Mouse (Mus musculus) lung, embryonic 14.5 days (tissue): ENCODE results near the gene Me1. TPM values are rescaled to one million over a fixed set of nuclear protein-coding genes. Genes with fewer than 3 reads are reported as not detected.

Experiments
- ATAC-seq: fragments of 200-750 bp; cut with Nextera tagmentation; 2 replicates; pipeline ENCODE4 v1.8.0; 2017; ENCODE audit warnings: mild to moderate bottlenecking, moderate TSS enrichment, moderate library complexity; ENCODE audit not compliant: insufficient read depth
- DNase-seq: peaks from one replicate; pipeline ENCODE4 v3.0.0-alpha.2; 2015
- H3K27ac ChIP-seq: fragments of 300-500 bp; sonication (generic); 2 replicates; pipeline ENCODE4 v1.5.1; 2014; ENCODE audit warnings: low read depth, mild to moderate bottlenecking, moderate library complexity
- H3K27me3 ChIP-seq: fragments of 300-500 bp; sonication (generic); 2 replicates; pipeline ENCODE4 v1.6.1; 2014; ENCODE audit warnings: low read length, control low read depth; ENCODE audit not compliant: insufficient read depth
- H3K36me3 ChIP-seq: fragments of 300-500 bp; sonication (generic); 2 replicates; pipeline ENCODE4 v1.6.1; 2014; ENCODE audit warnings: control low read depth; ENCODE audit not compliant: insufficient read depth
- H3K4me1 ChIP-seq: fragments of 300-500 bp; sonication (generic); 2 replicates; pipeline ENCODE4 v1.6.1; 2014; ENCODE audit warnings: antibody characterized with exemption, control low read depth; ENCODE audit not compliant: insufficient read depth
- H3K4me2 ChIP-seq: fragments of 300-500 bp; sonication (generic); 2 replicates; pipeline ENCODE4 v1.6.1; 2014; ENCODE audit warnings: mild to moderate bottlenecking
- H3K4me3 ChIP-seq: fragments of 300-500 bp; sonication (generic); 2 replicates; pipeline ENCODE4 v1.5.1; 2014; ENCODE audit warnings: low read depth, low read length
- H3K9ac ChIP-seq: fragments of 300-500 bp; sonication (generic); 2 replicates; pipeline ENCODE4 v1.6.1; 2014
- H3K9me3 ChIP-seq: fragments of 300-500 bp; sonication (generic); 2 replicates; pipeline ENCODE4 v1.6.1; 2016; ENCODE audit warnings: low read depth, low read length, control low read depth
- CTCF ChIP-seq: IDR thresholded peaks from 2 replicates; pipeline ENCODE4 v1.5.1; 2016; ENCODE audit warnings: antibody characterized with exemption, low read depth
- WGBS: fragments of 180-500 bp; shearing (Covaris S2); extraction: QIAGEN DNeasy Blood & Tissue Kit; methylation state at CpG from one replicate; pipeline ENCODE4 v1.1.7; 2014; 5-methylcytosine and 5-hydroxymethylcytosine counted together
- polyA plus RNA-seq: library from polyadenylated mRNA; unstranded; fragments of >200 nt; fragmentation: Nextera tagmentation; extraction: Ambion mirVana; gene quantifications from 2 replicates; pipeline ENCODE4 v1.2.1, GENCODE M21; 2014

The Me1 gene
- polyA plus RNA-seq, 1 experiment from 2014 or later = 27.4 TPM

GRCm38 (mm10) chr9:86680431-86680830 is 15.3 kb downstream of the Me1 start:
- ATAC-seq (no peak), DNase-seq (no peak)
- H3K4me3 ChIP-seq = no peak overlapping the region
- H3K27ac ChIP-seq = no peak overlapping the region
- H3K36me3 ChIP-seq = no peaks in the 10 kb centered on the region
- no peak overlapping the region for H3K9ac ChIP-seq
- H3K27me3 ChIP-seq = no peaks in the 10 kb centered on the region
- H3K4me2 ChIP-seq = no peak overlapping the region
- WGBS = 89% methylated on average over 6 of the region's 6 CpGs
- TF ChIP-seq CTCF = no peak
- no peaks in the 10 kb centered on the region for H3K9me3 ChIP-seq
- H3K4me1 ChIP-seq = 0 out of 2 replicates have a peak, but pooled peaks cover 4% of the 10 kb centered on the region

- Histone ChIP-seq H3K4me3 (no peak overlapping the region), H3K36me3 (no peaks in the 10 kb centered on the region), H3K4me1 (0 out of 2 replicates have a peak, but pooled peaks cover 4% of the 10 kb centered on the region), H3K9me3 (no peaks in the 10 kb centered on the region), H3K27ac (no peak overlapping the region), H3K27me3 (no peaks in the 10 kb centered on the region), H3K9ac (no peak overlapping the region), H3K4me2 (no peak overlapping the region)
- WGBS = 82% methylated on average over 11 of the region's 11 CpGs
- DNase-seq (no peak), ATAC-seq (no peak)
- no peak for TF ChIP-seq CTCF
These were observed 15.8 kb downstream of the Me1 start for GRCm38 (mm10) chr9:86679843-86680417.

GRCm38 (mm10) chr9:86676246-86676645 is 19.5 kb downstream of the Me1 start:
- Histone ChIP-seq H3K27ac (no peak overlapping the region), H3K4me3 (no peak overlapping the region), H3K4me2 (no peak overlapping the region), H3K4me1 (peaks cover 5% of the 10 kb centered on the region; the same call in 1 of the 2 replicates), H3K9ac (no peak overlapping the region), H3K27me3 (no peaks in the 10 kb centered on the region), H3K9me3 (no peaks in the 10 kb centered on the region), H3K36me3 (no peaks in the 10 kb centered on the region)
- DNase-seq (no peak), ATAC-seq (no peak)
- no peak for TF ChIP-seq CTCF
- WGBS = 88% methylated on average over 3 of the region's 3 CpGs

- H3K27me3 ChIP-seq = no peaks in the 10 kb centered on the region
- WGBS = 74% methylated on average over 2 of the region's 2 CpGs
These were observed 20.3 kb downstream of the Me1 start for GRCm38 (mm10) chr9:86675426-86675825.

GRCm38 (mm10) chr9:86672907-86673472 is 22.8 kb downstream of the Me1 start:
- H3K4me2 ChIP-seq = no peak overlapping the region
- TF ChIP-seq CTCF = no peak
- DNase-seq = peak; percentile 83
- H3K9me3 ChIP-seq = no peaks in the 10 kb centered on the region
- peak; percentile 77 for ATAC-seq
- no peaks in the 10 kb centered on the region for H3K27me3 ChIP-seq
- H3K4me1 ChIP-seq = peaks cover 8% of the 10 kb centered on the region
- 24% methylated on average over 5 of the region's 5 CpGs for WGBS
- H3K27ac ChIP-seq = 0 out of 2 replicates have a peak overlapping the region, but pooled peaks have one; percentile 15
- H3K36me3 ChIP-seq = no peaks in the 10 kb centered on the region
- no peak overlapping the region for H3K4me3 ChIP-seq
- no peak overlapping the region for H3K9ac ChIP-seq

More at GRCm38 (mm10) chr9:86675426-86675825, 20.3 kb downstream of the Me1 start:
- Histone ChIP-seq H3K27ac (no peak overlapping the region), H3K4me2 (no peak overlapping the region), H3K9ac (no peak overlapping the region), H3K36me3 (no peaks in the 10 kb centered on the region), H3K4me3 (no peak overlapping the region), H3K4me1 (peaks cover 5% of the 10 kb centered on the region; the same call in 1 of the 2 replicates), H3K9me3 (no peaks in the 10 kb centered on the region)
- DNase-seq (no peak), ATAC-seq (no peak)
- TF ChIP-seq CTCF = no peak

GRCm38 (mm10) chr9:86668590-86669252 is 27.0 kb downstream of the Me1 start:
- no peak for TF ChIP-seq CTCF
- peak; percentile 77 for ATAC-seq
- Histone ChIP-seq H3K27me3 (no peaks in the 10 kb centered on the region), H3K27ac (peak overlapping the region; percentile 30), H3K4me2 (no peak overlapping the region), H3K9me3 (no peaks in the 10 kb centered on the region), H3K9ac (no peak overlapping the region), H3K4me3 (no peak overlapping the region), H3K4me1 (peaks cover 8% of the 10 kb centered on the region), H3K36me3 (no peaks in the 10 kb centered on the region)
- WGBS = 23% methylated on average over 8 of the region's 8 CpGs
- DNase-seq = peak; percentile 89

- ATAC-seq = peak; percentile 32; the same call in 1 of the 2 replicates
- Histone ChIP-seq H3K9ac (no peak overlapping the region), H3K4me2 (no peak overlapping the region), H3K4me1 (peaks cover 6% of the 10 kb centered on the region), H3K4me3 (no peak overlapping the region), H3K27me3 (no peaks in the 10 kb centered on the region), H3K27ac (peak overlapping the region; percentile 79; the same call in 1 of the 2 replicates), H3K36me3 (no peaks in the 10 kb centered on the region), H3K9me3 (no peaks in the 10 kb centered on the region)
- peak; percentile 76 for DNase-seq
- no peak for TF ChIP-seq CTCF
- 39% methylated on average over 7 of the region's 7 CpGs for WGBS
These were observed 28.5 kb downstream of the Me1 start for GRCm38 (mm10) chr9:86667138-86667750.
